Mouse (Mus musculus) heart, adult 2 months (tissue): ENCODE results near the gene Nucb1.

Experiments
- CTCF ChIP-seq: fragments of 200-600 bp; IDR thresholded peaks from 2 replicates; pipeline ENCODE4 v1.8.1; 2022; ENCODE audit warnings: antibody characterized with exemption, mild to moderate bottlenecking, moderate library complexity
- POLR2A ChIP-seq: fragments of 200-500 bp; IDR thresholded peaks from 2 replicates; pipeline ENCODE4 v1.6.1; 2011; ENCODE audit warnings: mild to moderate bottlenecking, low read depth, low read length, control low read depth; ENCODE audit not compliant: insufficient read depth

- TF ChIP-seq CTCF = no peak
- no peak for TF ChIP-seq POLR2A
Observed at GRCm38 (mm10) chr7:45551512-45551883, 41.3 kb upstream of the Nucb1 start.
